Mouse (Mus musculus): ENCODE results near the gene Flnb.

DNA sequence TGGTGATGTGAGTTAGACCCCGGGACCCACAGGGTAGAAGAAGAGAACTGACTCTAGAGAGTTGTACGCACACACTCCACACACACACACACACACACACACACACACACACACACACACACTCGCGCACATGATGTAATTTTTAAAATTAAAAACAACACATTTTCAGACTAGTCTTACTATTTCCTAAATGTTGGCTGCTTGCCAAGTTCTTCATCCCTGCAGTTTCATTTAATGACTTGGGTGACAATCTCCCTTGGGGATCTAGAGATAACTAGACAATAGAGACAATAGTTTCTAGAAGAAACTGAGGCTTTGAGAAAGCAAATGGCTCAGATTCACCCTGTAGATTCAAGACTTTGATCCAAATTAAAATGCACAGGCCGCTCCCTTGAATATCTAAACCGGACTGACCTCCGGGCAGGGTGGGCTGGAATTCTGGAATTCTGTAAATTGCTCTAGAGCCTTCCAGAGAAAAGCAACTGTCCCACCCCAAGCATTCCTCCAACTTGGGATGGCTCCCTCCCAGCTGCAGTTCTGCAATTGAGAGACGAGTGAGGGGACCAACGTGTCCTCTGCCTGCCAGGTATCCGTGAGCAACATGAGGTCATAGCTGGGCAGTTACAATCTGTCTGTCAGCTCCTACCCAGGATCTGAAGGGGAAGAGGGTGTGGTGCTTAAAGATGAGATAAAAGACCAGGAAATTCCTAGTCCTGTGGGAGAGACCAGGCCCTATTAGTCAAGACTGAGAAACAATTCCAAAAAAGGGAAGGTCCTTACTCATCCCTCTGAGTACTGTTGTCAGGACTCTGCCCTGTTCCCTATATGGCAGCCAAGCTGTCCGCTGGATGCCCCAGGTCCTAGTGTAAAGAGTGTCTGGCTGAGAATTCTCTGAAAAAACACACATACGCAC, 8.5 kb upstream of the Flnb start:
- TF ChIP-seq GATA1 (IDR thresholded peaks at IDR 0.05; ENCODE audit: borderline replicate concordance, low read length) (no peak), FLI1 (IDR thresholded peaks at IDR 0.05; ENCODE audit: low read length) (no peak)

All from megakaryocyte, embryonic 14.5 days (primary cell).